Mouse (Mus musculus): ENCODE data around the gene Nkx1-2. TPM values are rescaled to one million over a fixed set of nuclear protein-coding genes. Genes with fewer than 3 reads are reported as not detected.

Nkx1-2 gene
- polyA plus RNA-seq, 1 experiment from 2014 or later: not detected

DNA sequence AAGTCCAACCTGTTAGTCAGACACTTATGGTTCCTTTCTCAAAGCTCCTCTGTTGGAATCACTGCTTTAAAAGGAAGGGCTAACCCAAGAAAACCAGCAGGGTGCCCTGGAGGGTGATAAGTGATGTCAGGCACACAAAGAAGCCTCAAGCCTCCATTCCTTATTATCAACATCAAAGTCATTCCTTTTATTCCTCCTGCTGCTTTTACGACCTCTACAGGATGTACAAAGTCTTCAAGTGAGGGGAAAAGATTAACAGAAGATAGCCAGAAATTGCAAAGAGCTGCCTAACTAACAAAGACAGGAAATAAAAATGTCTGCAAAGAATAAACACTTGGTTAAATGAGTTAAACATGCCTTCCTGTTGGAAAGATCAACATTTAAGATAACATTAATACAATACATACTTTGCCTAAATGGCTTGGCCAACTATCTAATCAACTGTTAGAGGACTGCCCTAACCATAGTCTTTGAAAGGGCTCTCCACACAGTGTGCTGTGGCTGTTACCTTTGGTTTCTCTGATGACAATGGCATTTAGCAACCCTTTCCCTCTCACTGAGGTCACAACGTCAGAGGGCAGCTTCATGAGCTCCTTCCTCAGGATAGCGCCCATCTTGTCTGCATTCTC, 40.2 kb downstream of the Nkx1-2 start:
- Histone ChIP-seq H3K9ac (ENCODE audit: low read length) (no peak overlapping the region), H3K27me3 (ENCODE audit: control insufficient read depth, insufficient read depth, low read length) (no peaks in the 10 kb centered on the region), H3K4me2 (ENCODE audit: low read length) (no peak overlapping the region), H3K27ac (replicated peaks in 1 of 2; ENCODE audit: control insufficient read depth in 1 of 2, insufficient read depth in 1 of 2, low read depth in 2 of 2, low read length in 2 of 2) (no peak overlapping the region), H3K9me3 (ENCODE audit: control insufficient read depth, low read length) (no peaks in the 10 kb centered on the region), H3K4me1 (ENCODE audit: control insufficient read depth in 2 of 2, insufficient read depth in 2 of 2, low read length in 2 of 2) (peaks cover 0 to 3% of the 10 kb centered on the region in 2 experiments; a peak in 1 of 4 replicates), H3K36me3 (ENCODE audit: control insufficient read depth, insufficient read depth, low read length) (peaks cover 79% of the 10 kb centered on the region), H3K4me3 (ENCODE audit: control insufficient read depth in 1 of 2, insufficient read depth in 1 of 2, low read depth in 1 of 2, low read length in 2 of 2) (no peak overlapping the region)
- no peak for ATAC-seq (ENCODE audit: insufficient number of reproducible peaks, insufficient read depth, low FRiP score, low read depth)
- WGBS: 46% methylated on average over 3 of the region's 3 CpGs

DNA sequence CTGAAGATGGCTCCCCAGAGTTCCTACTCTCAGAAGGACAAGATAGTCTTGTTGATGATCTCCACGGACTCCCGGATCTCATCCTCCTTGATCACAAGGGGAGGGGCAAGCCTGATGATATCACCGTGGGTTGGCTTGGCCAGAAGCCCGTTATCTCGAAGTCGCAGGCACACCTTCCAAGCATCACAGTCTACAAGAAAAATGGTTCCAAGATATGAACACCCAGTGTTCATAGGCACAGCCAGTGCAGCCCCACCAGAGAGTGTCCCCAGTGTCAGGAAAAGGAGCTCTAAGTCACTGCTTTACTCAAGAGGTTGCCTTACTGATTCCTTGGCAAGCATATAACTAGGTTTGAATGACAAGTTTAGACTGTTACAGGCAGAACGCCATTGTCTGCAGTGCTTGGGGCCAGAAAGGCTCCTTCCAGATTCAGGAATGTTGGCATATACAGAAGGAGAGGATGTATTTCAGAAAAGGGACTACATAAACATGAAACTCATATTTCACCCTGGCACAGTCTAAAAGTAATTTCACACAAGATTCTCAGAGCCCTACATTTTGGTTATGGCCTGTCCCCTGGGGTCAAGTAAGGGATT, 41.2 kb downstream of the Nkx1-2 start:
- Histone ChIP-seq H3K4me2 (ENCODE audit: low read length) (no peak overlapping the region), H3K4me3 (ENCODE audit: control insufficient read depth in 1 of 2, insufficient read depth in 1 of 2, low read depth in 1 of 2, low read length in 2 of 2) (no peak overlapping the region), H3K36me3 (ENCODE audit: control insufficient read depth, insufficient read depth, low read length) (peaks cover 69% of the 10 kb centered on the region), H3K4me1 (ENCODE audit: control insufficient read depth in 2 of 2, insufficient read depth in 2 of 2, low read length in 2 of 2) (peaks cover 0 to 3% of the 10 kb centered on the region in 2 experiments; a peak in 1 of 4 replicates), H3K27me3 (ENCODE audit: control insufficient read depth, insufficient read depth, low read length) (no peaks in the 10 kb centered on the region), H3K9ac (ENCODE audit: low read length) (no peak overlapping the region), H3K9me3 (ENCODE audit: control insufficient read depth, low read length) (no peaks in the 10 kb centered on the region), H3K27ac (replicated peaks in 1 of 2; ENCODE audit: control insufficient read depth in 1 of 2, insufficient read depth in 1 of 2, low read depth in 2 of 2, low read length in 2 of 2) (no peak overlapping the region)
- no peak for ATAC-seq (ENCODE audit: insufficient number of reproducible peaks, insufficient read depth, low FRiP score, low read depth)
- 76% methylated on average over 7 of the region's 7 CpGs for WGBS

DNA sequence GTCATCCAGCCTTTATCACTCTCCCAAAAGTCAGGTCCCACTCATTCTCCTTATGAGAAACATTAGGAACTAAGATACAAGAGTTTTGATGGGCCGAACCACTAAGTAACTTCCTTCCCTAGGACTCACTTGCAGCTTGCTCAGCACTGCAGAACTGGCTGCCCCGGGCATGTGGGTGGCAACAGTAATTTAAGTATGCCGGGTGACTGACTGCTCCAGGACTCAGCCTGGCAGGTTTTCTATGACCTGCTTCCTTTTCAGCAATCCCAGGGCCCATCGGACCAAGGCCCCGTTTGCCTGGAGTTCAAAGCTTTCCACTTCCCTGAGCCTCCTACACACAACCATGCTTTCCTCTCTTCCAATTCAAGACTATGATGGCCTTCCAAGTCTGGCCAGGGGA, 42.9 kb downstream of the Nkx1-2 start:
- Histone ChIP-seq H3K4me1 (ENCODE audit: control insufficient read depth in 2 of 2, insufficient read depth in 2 of 2, low read length in 2 of 2) (peaks cover 0 to 3% of the 10 kb centered on the region in 2 experiments; a peak in 1 of 4 replicates), H3K27me3 (ENCODE audit: control insufficient read depth, insufficient read depth, low read length) (no peaks in the 10 kb centered on the region), H3K9me3 (ENCODE audit: control insufficient read depth, low read length) (no peaks in the 10 kb centered on the region), H3K27ac (replicated peaks in 1 of 2; ENCODE audit: control insufficient read depth in 1 of 2, insufficient read depth in 1 of 2, low read depth in 2 of 2, low read length in 2 of 2) (no peak overlapping the region), H3K4me3 (ENCODE audit: control insufficient read depth in 1 of 2, insufficient read depth in 1 of 2, low read depth in 1 of 2, low read length in 2 of 2) (no peak overlapping the region), H3K4me2 (ENCODE audit: low read length) (no peak overlapping the region), H3K9ac (ENCODE audit: low read length) (no peak overlapping the region), H3K36me3 (ENCODE audit: control insufficient read depth, insufficient read depth, low read length) (peaks cover 52% of the 10 kb centered on the region)
- WGBS: 81% methylated on average over 5 of the region's 5 CpGs
- ATAC-seq (ENCODE audit: insufficient number of reproducible peaks, insufficient read depth, low FRiP score, low read depth): no peak

DNA sequence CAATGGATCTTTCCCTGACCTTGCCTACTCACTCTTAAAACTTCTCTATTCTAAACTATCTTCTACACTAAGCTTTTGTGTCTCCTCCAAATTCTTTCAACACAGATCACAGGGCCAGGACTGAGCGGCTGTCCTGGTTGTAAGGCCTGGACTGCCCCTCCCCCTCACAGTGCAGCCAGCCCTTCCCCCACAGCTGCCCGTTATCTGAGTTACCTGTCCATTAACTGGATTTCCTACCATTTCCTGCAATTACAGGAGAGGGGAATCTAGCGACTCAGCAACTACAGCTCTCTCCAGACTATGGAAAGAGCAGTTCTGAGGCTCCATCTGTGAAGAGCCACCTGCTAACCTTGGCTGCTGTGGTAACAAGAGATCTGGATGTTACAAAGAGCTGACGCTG, 43.5 kb downstream of the Nkx1-2 start:
- Histone ChIP-seq H3K27ac (replicated peaks in 1 of 2; ENCODE audit: control insufficient read depth in 1 of 2, insufficient read depth in 1 of 2, low read depth in 2 of 2, low read length in 2 of 2) (no peak overlapping the region), H3K27me3 (ENCODE audit: control insufficient read depth, insufficient read depth, low read length) (no peaks in the 10 kb centered on the region), H3K9ac (ENCODE audit: low read length) (no peak overlapping the region), H3K4me3 (ENCODE audit: control insufficient read depth in 1 of 2, insufficient read depth in 1 of 2, low read depth in 1 of 2, low read length in 2 of 2) (no peak overlapping the region), H3K4me2 (ENCODE audit: low read length) (no peak overlapping the region), H3K4me1 (ENCODE audit: control insufficient read depth in 2 of 2, insufficient read depth in 2 of 2, low read length in 2 of 2) (peaks cover 0 to 3% of the 10 kb centered on the region in 2 experiments; a peak in 1 of 4 replicates), H3K9me3 (ENCODE audit: control insufficient read depth, low read length) (no peaks in the 10 kb centered on the region), H3K36me3 (ENCODE audit: control insufficient read depth, insufficient read depth, low read length) (peaks cover 46% of the 10 kb centered on the region)
- WGBS: 22% methylated on average over 4 of the region's 4 CpGs
- no peak for ATAC-seq (ENCODE audit: insufficient number of reproducible peaks, insufficient read depth, low FRiP score, low read depth)

DNA sequence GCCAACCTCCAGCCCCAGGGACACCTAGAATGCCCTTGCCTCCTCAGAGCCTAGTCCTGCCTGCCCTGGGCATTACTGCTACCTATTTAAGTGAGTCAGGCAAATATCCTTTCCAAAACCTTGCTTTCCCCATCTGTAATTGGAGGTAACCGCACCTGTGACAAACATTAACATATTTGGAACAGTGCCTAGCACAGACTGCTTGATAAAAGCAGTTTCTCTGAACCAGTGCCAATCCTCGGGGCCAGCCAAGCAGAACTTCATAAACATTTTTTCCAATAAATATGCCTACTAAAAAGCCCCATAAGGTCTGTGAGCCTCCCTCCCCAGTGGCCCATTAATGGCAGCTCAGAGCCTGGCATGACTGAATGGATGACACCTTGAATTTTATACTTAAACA, 45.3 kb downstream of the Nkx1-2 start:
- H3K9ac ChIP-seq (ENCODE audit: low read length): no peak overlapping the region
- no peak for ATAC-seq (ENCODE audit: insufficient number of reproducible peaks, insufficient read depth, low FRiP score, low read depth)
- no peak overlapping the region for H3K4me3 ChIP-seq (ENCODE audit: control insufficient read depth in 1 of 2, insufficient read depth in 1 of 2, low read depth in 1 of 2, low read length in 2 of 2)
- H3K4me2 ChIP-seq (ENCODE audit: low read length): no peak overlapping the region
- peaks cover 0 to 3% of the 10 kb centered on the region in 2 experiments; a peak in 1 of 4 replicates for H3K4me1 ChIP-seq (ENCODE audit: control insufficient read depth in 2 of 2, insufficient read depth in 2 of 2, low read length in 2 of 2)
- no peaks in the 10 kb centered on the region for H3K27me3 ChIP-seq (ENCODE audit: control insufficient read depth, insufficient read depth, low read length)
- H3K9me3 ChIP-seq (ENCODE audit: control insufficient read depth, low read length): no peaks in the 10 kb centered on the region
- 69% methylated on average over 2 of the region's 2 CpGs for WGBS
- peaks cover 28% of the 10 kb centered on the region for H3K36me3 ChIP-seq (ENCODE audit: control insufficient read depth, insufficient read depth, low read length)
- H3K27ac ChIP-seq (replicated peaks in 1 of 2; ENCODE audit: control insufficient read depth in 1 of 2, insufficient read depth in 1 of 2, low read depth in 2 of 2, low read length in 2 of 2): no peak overlapping the region

DNA sequence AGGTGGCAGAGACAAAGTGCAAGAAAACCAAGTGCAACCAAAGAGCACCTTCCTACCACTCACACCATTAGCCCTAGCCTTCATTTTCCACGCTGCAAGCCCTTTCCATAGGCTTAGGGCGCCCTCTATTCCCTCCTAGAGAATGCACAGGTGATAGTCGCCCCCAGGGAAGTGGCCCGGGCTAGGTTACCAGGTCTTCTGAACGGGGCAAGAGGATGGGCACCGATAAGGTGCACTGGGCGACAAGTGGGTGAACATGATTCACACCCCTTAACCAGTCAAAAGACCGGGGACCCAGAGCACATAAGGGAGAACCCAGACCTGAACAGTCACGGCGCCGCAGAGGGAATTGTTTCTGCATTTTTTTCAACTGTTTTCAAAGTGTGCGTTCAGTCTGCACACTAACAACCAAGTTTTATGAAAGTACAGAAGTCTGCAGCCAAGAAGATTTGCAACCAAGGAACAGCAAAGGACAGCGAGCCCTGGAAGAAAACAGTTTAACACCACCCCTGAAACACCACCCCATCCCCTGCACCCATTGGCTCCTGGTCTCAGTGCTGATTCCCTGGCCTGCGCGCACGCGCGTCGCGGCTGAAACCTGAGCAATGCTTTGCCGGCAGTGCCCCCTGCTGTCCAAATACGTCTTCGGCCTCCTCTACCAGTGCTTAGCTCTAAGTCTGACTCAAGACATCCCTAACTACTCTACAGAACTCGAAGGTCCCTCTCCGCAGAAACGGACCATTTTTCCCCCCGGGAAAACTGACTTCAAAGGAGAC, 47.9 kb downstream of the Nkx1-2 start:
- Histone ChIP-seq H3K36me3 (ENCODE audit: control insufficient read depth, insufficient read depth, low read length) (peaks cover 3% of the 10 kb centered on the region), H3K4me1 (ENCODE audit: control insufficient read depth in 2 of 2, insufficient read depth in 2 of 2, low read length in 2 of 2) (no peaks in the 10 kb centered on the region; a peak in 1 of 4 replicates), H3K4me2 (ENCODE audit: low read length) (peak overlapping the region; percentile 83), H3K27me3 (ENCODE audit: control insufficient read depth, insufficient read depth, low read length) (no peaks in the 10 kb centered on the region), H3K9ac (ENCODE audit: low read length) (peak overlapping the region; percentile 70), H3K9me3 (ENCODE audit: control insufficient read depth, low read length) (no peaks in the 10 kb centered on the region), H3K4me3 (ENCODE audit: control insufficient read depth in 1 of 2, insufficient read depth in 1 of 2, low read depth in 1 of 2, low read length in 2 of 2) (peak overlapping the region; percentile 49 to 64), H3K27ac (replicated peaks in 1 of 2; ENCODE audit: control insufficient read depth in 1 of 2, insufficient read depth in 1 of 2, low read depth in 2 of 2, low read length in 2 of 2) (no peak overlapping the region)
- peak; percentile 89 for ATAC-seq (ENCODE audit: insufficient number of reproducible peaks, insufficient read depth, low FRiP score, low read depth)
- 1% methylated on average over 27 of the region's 27 CpGs for WGBS

DNA sequence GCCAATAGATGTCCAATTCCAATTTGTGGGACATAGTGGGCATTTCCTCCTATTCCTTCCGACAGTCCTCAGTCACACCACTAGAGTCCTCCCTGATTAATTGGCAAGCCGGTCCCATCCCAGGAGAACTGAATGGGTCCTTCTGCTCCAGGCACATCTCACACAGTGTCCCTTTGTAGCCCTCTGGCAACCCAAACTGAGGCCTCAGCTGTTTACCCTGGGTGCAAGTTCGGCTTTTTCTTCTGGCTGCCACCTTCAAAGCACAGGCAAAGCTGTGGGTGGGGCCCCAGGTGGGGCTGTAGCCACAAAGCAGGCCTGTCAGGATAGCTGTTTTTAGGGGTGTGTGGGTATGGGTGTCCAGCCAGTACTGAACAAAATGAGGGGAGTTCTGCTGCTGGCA, 52.3 kb downstream of the Nkx1-2 start:
- no peak for ATAC-seq (ENCODE audit: insufficient number of reproducible peaks, insufficient read depth, low FRiP score, low read depth)
- Histone ChIP-seq H3K4me3 (ENCODE audit: control insufficient read depth in 1 of 2, insufficient read depth in 1 of 2, low read depth in 1 of 2, low read length in 2 of 2) (no peak overlapping the region), H3K4me2 (ENCODE audit: low read length) (no peak overlapping the region)

More for the DNA sequence above, 52.3 kb downstream of the Nkx1-2 start:
- Histone ChIP-seq H3K36me3 (ENCODE audit: control insufficient read depth, insufficient read depth, low read length) (no peaks in the 10 kb centered on the region), H3K27me3 (ENCODE audit: control insufficient read depth, insufficient read depth, low read length) (no peaks in the 10 kb centered on the region), H3K9me3 (ENCODE audit: control insufficient read depth, low read length) (no peaks in the 10 kb centered on the region), H3K27ac (replicated peaks in 1 of 2; ENCODE audit: control insufficient read depth in 1 of 2, insufficient read depth in 1 of 2, low read depth in 2 of 2, low read length in 2 of 2) (no peak overlapping the region), H3K9ac (ENCODE audit: low read length) (no peak overlapping the region), H3K4me1 (ENCODE audit: control insufficient read depth in 2 of 2, insufficient read depth in 2 of 2, low read length in 2 of 2) (no peaks in the 10 kb centered on the region; a peak in 1 of 4 replicates)
- 69% methylated on average over 3 of the region's 3 CpGs for WGBS

Data from heart, embryonic 14.5 days (tissue).